Mouse (Mus musculus) liver, adult 2 months (tissue): Measurements from ENCODE around the gene Iqgap2. TPM values are rescaled to one million over a fixed set of nuclear protein-coding genes. Genes with fewer than 3 reads are reported as not detected.

Experiments used
- DNase-seq: peaks from one replicate; pipeline ENCODE4 v3.0.0-alpha.2; 2011; ENCODE audit warnings: low read depth, low spot score; ENCODE audit errors: extremely low read depth
- H3K27ac ChIP-seq: fragments of 200-500 bp; replicated peaks from 2 replicates; pipeline ENCODE4 v1.5.1; 2012; ENCODE audit warnings: low read depth, mild to moderate bottlenecking, control low read depth, inconsistent platforms, low read length; ENCODE audit not compliant: insufficient read depth
- H3K27me3 ChIP-seq: fragments of 200-500 bp; 2 replicates; pipeline ENCODE4 v1.6.1; 2012; ENCODE audit warnings: mild to moderate bottlenecking, moderate library complexity, low read length, inconsistent platforms; ENCODE audit not compliant: control insufficient read depth, insufficient read depth
- H3K36me3 ChIP-seq: fragments of 200-500 bp; 2 replicates; pipeline ENCODE4 v1.6.1; 2012; ENCODE audit warnings: low read length, inconsistent platforms; ENCODE audit not compliant: control insufficient read depth, insufficient read depth
- H3K4me1 ChIP-seq: fragments of 200-500 bp; 2 replicates; pipeline ENCODE4 v1.6.1; 2011; ENCODE audit warnings: low read length; ENCODE audit not compliant: control insufficient read depth, insufficient read depth
- H3K4me3 ChIP-seq: fragments of 200-500 bp; 2 replicates; pipeline ENCODE4 v1.5.1; 2011; ENCODE audit warnings: low read depth, mild to moderate bottlenecking, control low read depth, low read length, moderate library complexity; ENCODE audit not compliant: insufficient read depth
- H3K79me2 ChIP-seq: fragments of 200-500 bp; 2 replicates; pipeline ENCODE4 v1.6.1; 2012; ENCODE audit warnings: inconsistent platforms, mild to moderate bottlenecking, low read length, moderate library complexity; ENCODE audit not compliant: control insufficient read depth, insufficient read depth
- H3K9ac ChIP-seq: fragments of 200-500 bp; 2 replicates; pipeline ENCODE4 v1.6.1; 2012; ENCODE audit warnings: low read depth, mild to moderate bottlenecking, control low read depth, inconsistent platforms, low read length
- CTCF ChIP-seq: fragments of 200-500 bp; IDR thresholded peaks from 2 replicates; pipeline ENCODE4 v1.5.1; 2011; ENCODE audit warnings: low read depth, low read length, control low read depth
- POLR2A ChIP-seq: fragments of 200-500 bp; IDR thresholded peaks from 2 replicates; pipeline ENCODE4 v1.6.1; 2011; ENCODE audit warnings: low read length, control low read depth; ENCODE audit not compliant: insufficient read depth; ENCODE audit errors: extremely low read depth
- WGBS: fragments of 180-500 bp; shearing (Covaris S2); methylation state at CpG from one replicate; pipeline ENCODE4 v1.1.7; 2018; 5-methylcytosine and 5-hydroxymethylcytosine counted together
- polyA plus RNA-seq: library from polyadenylated mRNA; depleted of rRNA; stranded (reverse); fragments of >200 nt; gene quantifications from 2 replicates; pipeline ENCODE4 v1.2.3, GENCODE M21; 2012
- total RNA-seq: library from RNA; depleted of rRNA; stranded (reverse); fragments of >200 nt; gene quantifications from 2 replicates; pipeline ENCODE4 v1.2.3, GENCODE M21; 2014

Iqgap2 gene
- total and polyA plus RNA-seq, 2 experiments: 21.4 to 189 TPM

GRCm38 (mm10) chr13:95893166-95893565 lies 1.4 kb upstream of the Iqgap2 start:
- DNase-seq: no peak
- H3K9ac ChIP-seq: no peak overlapping the region
- 98% methylated on average over 4 of the region's 4 CpGs for WGBS

GRCm38 (mm10) chr13:95892611-95893145 lies 956 bp upstream of the Iqgap2 start:
- Histone ChIP-seq H3K27me3 (no peaks in the 10 kb centered on the region), H3K27ac (no peak overlapping the region), H3K36me3 (no peaks in the 10 kb centered on the region), H3K4me1 (peaks cover 23% of the 10 kb centered on the region), H3K4me3 (peak overlapping the region; percentile 74), H3K79me2 (peaks cover 16% of the 10 kb centered on the region; the same call in 1 of the 2 replicates), H3K9ac (peak overlapping the region; percentile 87)
- peak; percentile 42 for DNase-seq
- WGBS: 17% methylated on average over 12 of the region's 12 CpGs
- TF ChIP-seq POLR2A (no peak), CTCF (no peak)

More at GRCm38 (mm10) chr13:95893166-95893565, 1.4 kb upstream of the Iqgap2 start:
- Histone ChIP-seq H3K27me3 (no peaks in the 10 kb centered on the region), H3K4me3 (no peak overlapping the region), H3K79me2 (peaks cover 12% of the 10 kb centered on the region; the same call in 1 of the 2 replicates), H3K27ac (no peak overlapping the region), H3K36me3 (no peaks in the 10 kb centered on the region), H3K4me1 (peaks cover 19% of the 10 kb centered on the region)
- TF ChIP-seq CTCF: no peak
- TF ChIP-seq POLR2A: no peak

- Histone ChIP-seq H3K27me3 (no peaks in the 10 kb centered on the region), H3K79me2 (peaks cover 20% of the 10 kb centered on the region), H3K36me3 (no peaks in the 10 kb centered on the region), H3K4me3 (peak overlapping the region; percentile 74), H3K27ac (peak overlapping the region; percentile 88), H3K4me1 (peaks cover 28% of the 10 kb centered on the region), H3K9ac (peak overlapping the region; percentile 96)
- TF ChIP-seq CTCF (peak; percentile 86), POLR2A (no peak)
- 1% methylated on average over 43 of the region's 52 CpGs for WGBS
- peak; percentile 55 for DNase-seq
Measured at GRCm38 (mm10) chr13:95891926-95892610, 346 bp upstream of the Iqgap2 start.

GRCm38 (mm10) chr13:95890851-95891471 lies 761 bp downstream of the Iqgap2 start:
- peak overlapping the region; percentile 96 for H3K9ac ChIP-seq

GRCm38 (mm10) chr13:95889981-95890545 lies 1.7 kb downstream of the Iqgap2 start:
- DNase-seq: peak; percentile 83
- H3K27ac ChIP-seq: peak overlapping the region; percentile 88
- H3K36me3 ChIP-seq: no peaks in the 10 kb centered on the region; the same call in 1 of the 2 replicates
- no peak for TF ChIP-seq CTCF
- H3K79me2 ChIP-seq: peaks cover 34% of the 10 kb centered on the region
- H3K27me3 ChIP-seq: no peaks in the 10 kb centered on the region
- 16% methylated on average over 8 of the region's 8 CpGs for WGBS
- peak overlapping the region; percentile 73 for H3K4me3 ChIP-seq
- H3K9ac ChIP-seq: peak overlapping the region; percentile 62
- H3K4me1 ChIP-seq: peaks cover 38% of the 10 kb centered on the region

More at GRCm38 (mm10) chr13:95890851-95891471, 761 bp downstream of the Iqgap2 start:
- WGBS: under 1% methylated on average over 33 of the region's 33 CpGs
- TF ChIP-seq CTCF (peak; percentile 68), POLR2A (peak; percentile 68)
- H3K79me2 ChIP-seq: peaks cover 28% of the 10 kb centered on the region
- no peaks in the 10 kb centered on the region for H3K27me3 ChIP-seq
- peak overlapping the region; percentile 88 for H3K27ac ChIP-seq
- no peaks in the 10 kb centered on the region; the same call in 1 of the 2 replicates for H3K36me3 ChIP-seq
- peak overlapping the region; percentile 73 for H3K4me3 ChIP-seq
- DNase-seq: peak; percentile 99
- peaks cover 33% of the 10 kb centered on the region for H3K4me1 ChIP-seq
